Mouse (Mus musculus) E14TG2a.4 (cell line): Measurements from ENCODE around the gene St3gal5.

Source experiments
- CTCF ChIP-seq: conservative IDR thresholded peaks from 2 replicates; pipeline ENCODE4 v1.5.1; 2014; ENCODE audit warnings: low read length
- NANOG ChIP-seq: IDR thresholded peaks from 2 replicates; pipeline ENCODE4 v1.6.1; 2014; ENCODE audit warnings: borderline replicate concordance, low read length, mixed read lengths

GRCm38 (mm10) chr6:72176004-72176403 is 78.6 kb downstream of the St3gal5 start:
- no peak for TF ChIP-seq CTCF
- TF ChIP-seq NANOG, result no peak
